Mouse (Mus musculus) A20 (cell line): ENCODE results near the gene Mtch2.
A peak's percentile ranks its signal among the peaks of the same experiment; 100 is the strongest.
"Not testable (repeated sequence)": the region's sequence is repeated elsewhere in the genome, so short reads cannot be mapped to it uniquely, and the experiment has no call there.

Source experiments
- DNase-seq: peaks from one replicate; pipeline ENCODE4 v3.0.0-alpha.2; 2011; ENCODE audit warnings: low read depth, low spot score

Gene Mtch2

DNA sequence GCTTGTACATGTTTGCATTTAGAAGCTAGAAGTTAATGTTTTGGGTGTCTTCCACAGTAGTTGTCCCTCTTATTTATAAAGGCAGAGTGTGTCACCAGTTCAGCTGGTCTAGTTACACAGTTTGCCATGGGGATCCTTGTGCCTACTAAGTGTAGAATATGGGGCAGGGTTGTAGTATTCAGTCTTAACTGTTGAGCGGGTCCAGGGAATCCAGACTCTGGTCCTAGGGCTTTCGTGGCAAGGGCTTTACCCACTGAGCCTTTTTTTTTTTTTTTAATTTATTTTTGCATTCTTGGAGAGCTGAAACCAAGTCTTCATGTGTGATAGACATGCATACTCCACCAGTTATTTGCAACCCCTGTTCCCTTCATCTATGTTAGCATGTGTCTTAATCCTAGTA is 14.5 kb downstream of the Mtch2 start:
- DNase-seq = no peak

GRCm38 (mm10) chr2:90864184-90864583 is 17.2 kb downstream of the Mtch2 start:
- no peak for DNase-seq

DNA sequence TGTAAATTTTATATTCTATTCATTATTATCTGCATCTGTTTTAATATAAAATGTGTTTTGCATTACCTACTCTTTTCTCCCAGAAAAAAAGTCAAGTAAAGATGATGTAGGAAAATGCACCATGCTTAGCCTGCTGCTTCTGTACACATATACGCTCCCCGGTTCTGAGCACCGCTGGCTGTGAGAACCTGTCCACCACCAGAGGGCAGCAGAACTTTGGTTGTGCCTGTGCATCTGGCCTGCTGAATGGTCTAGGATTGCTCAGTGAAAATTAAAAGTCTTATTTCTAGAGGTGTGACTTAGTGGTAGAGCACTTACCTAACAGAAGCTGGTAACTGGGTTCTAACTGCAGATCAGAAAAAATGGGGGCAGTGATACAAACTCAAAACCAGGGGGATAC is 19.6 kb downstream of the Mtch2 start:
- peak; percentile 74 for DNase-seq

DNA sequence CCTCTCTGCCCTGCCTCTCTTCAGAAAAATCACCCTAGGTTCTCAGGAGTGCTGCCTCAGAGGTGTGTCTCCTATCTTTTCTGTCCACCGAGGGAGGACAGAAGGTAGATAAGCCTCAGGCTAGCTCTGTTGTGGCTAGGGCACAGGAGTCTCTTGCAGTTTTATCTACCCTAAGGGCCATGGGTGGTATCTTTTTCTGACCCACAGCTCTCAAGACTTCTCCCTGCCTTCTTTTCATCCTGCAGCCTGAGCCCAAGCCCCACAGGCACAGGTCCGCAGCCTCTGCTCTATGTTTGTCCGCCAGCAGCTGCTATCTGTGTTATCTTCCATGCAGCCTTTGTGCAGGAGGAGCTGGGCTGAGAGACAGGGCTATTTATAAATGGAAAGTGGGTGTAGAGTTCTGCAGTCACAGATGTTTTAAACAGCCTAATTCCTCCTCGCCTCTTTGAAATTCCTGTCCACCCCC is 23.2 kb downstream of the Mtch2 start:
- DNase-seq = no peak

GRCm38 (mm10) chr2:90871180-90871961 is 24.4 kb downstream of the Mtch2 start:
- no peak for DNase-seq

- no peak for DNase-seq
Observed at GRCm38 (mm10) chr2:90874025-90874424, 27.1 kb downstream of the Mtch2 start.

DNA sequence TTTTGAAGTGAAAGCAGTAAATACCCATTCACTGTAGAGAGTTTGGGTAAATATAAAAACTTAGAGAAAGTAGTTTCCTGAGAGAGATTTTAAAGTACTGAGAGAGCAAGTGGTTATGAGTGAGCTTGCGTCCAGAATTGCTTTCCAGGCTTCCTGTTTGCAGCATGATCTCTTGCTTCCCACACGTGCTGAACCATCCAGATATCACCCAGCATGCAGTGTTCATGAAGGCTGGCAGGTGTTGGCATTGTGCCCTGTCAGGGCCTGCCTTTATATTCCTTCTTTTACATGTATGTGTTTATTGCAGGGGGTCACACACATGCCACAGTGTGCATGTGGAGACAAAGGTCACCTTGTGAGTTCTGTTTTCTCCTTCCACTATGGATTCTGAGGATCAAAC is 28.3 kb downstream of the Mtch2 start:
- no peak for DNase-seq

DNA sequence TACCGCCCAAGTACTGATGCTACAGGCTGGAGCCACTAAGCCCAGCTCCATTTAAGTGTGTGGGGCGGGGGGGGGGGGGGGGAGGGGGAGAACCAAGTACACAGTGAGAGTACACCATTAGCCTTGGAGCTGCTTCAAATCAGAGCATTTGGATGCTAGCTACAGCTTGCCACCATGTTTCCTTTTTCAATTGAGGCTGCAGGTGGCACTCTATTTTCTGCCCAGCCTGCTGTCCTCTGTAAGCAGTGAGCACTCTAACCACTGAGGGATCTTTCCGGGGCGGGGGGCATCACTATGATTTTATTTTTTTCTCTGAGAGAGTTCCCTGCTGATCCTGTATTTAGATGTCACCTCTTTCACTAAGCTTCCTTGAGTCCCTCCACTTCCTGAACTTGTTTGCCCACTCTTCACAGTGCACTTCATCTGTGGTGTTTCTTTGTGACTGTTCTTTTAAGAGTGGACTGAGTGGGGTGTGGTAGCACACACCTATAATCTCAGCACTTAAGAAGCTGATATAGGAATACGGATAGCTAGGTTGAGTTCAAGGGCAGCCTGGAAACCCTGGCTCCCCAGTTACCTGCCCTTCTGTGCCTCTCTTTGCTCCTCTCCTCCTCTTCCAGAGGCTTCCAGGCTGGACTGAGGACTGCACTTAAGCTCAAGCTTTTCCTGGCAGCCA is 30.8 kb downstream of the Mtch2 start:
- no peak for DNase-seq

GRCm38 (mm10) chr2:90879419-90879818 is 32.5 kb downstream of the Mtch2 start:
- no peak for DNase-seq

DNA sequence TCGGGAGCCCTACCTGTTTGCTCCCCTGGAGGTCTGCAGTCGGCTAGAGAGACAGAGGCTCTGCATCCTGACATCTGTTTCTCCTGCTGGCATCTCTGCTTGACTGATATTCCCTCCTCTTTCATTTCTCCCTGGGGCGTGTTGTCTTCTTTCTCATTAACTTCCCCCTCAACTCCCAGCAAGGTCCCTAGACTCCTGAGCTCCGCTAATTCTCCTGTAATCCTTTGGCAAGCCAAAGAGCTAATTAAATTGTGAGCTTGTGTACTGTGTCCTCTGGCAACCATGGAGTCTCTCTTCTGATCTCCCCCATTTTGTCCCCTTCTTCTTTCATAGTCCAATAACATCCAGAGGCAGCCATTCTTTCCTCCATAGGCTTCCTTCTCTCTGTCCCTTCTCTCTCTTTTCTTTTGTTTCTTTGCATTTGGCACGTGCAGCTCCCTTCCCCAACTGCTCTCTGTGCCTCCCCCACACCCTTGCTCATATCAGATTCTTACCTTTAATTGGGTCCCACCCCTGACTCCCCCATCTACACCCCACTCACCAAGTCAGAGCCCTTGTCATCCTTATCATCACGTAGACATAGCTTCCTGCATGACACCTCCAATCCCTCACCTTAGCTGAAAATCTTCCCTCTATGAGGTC is 33.3 kb downstream of the Mtch2 start:
- no peak for DNase-seq

- DNase-seq = no peak
Observed at GRCm38 (mm10) chr2:90881824-90882223, 34.9 kb downstream of the Mtch2 start.

- DNase-seq = no peak
Observed at GRCm38 (mm10) chr2:90885218-90886041, 38.5 kb downstream of the Mtch2 start, which contains the start of gene C1qtnf4. C1qtnf4 (plus strand) TSS chr2:90885860.

- no peak for DNase-seq
Observed at GRCm38 (mm10) chr2:90886436-90886835, 39.5 kb downstream of the Mtch2 start.

- DNase-seq = no peak
Observed at GRCm38 (mm10) chr2:90887627-90888026, 40.7 kb downstream of the Mtch2 start.

- DNase-seq = no peak
Observed at GRCm38 (mm10) chr2:90889550-90890548, 42.9 kb downstream of the Mtch2 start.

DNA sequence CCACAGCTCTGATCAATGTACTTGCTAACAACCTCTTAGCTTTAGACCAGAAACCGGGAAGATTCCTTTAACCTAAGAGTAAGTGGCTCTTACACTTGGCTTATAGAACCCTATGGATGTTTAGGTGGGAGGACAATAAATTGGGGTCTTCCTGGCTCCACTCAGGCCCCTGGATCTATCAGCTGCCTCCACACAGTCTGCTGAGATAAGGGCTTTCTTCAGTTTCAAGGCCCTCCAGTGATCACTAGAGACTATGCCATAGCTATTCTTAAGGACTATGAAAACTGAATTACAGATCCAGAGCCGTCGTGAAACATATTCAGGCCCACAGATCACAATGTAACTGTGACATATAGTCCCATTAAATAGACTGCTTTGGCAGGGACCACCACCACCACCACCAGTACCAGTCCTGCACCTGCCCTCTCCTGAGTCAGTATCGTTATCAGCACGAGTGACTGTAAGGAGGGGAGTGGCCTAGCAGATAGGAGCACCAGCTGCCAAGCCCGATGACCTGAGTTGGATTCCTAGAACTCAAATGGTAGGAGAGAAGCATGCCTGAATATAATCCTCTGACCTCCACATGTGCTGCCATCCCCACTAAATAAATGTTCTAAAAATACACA is 46.8 kb downstream of the Mtch2 start:
- no peak for DNase-seq

DNA sequence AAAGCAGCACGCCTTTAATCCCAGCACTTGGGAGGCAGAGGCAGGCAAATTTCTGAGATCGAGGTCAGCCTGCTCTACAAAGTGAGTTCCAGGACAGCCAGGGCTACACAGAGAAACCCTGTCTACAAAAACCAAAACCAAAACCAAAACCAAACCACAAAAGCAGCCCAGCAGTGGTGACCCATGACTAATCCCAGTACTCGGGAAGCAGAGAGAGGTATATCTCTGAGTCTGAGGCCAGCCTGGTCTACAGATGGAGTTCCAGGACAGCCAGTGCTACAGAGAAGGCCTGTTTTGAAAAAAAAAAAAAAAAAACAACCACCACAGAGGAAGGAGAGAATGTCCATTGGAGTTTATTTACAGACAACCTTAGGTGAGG is 47.3 kb downstream of the Mtch2 start:
- DNase-seq = not testable (repeated sequence)

- DNase-seq = peak; percentile 38
Observed at GRCm38 (mm10) chr2:90903398-90903797, 56.4 kb downstream of the Mtch2 start.

DNA sequence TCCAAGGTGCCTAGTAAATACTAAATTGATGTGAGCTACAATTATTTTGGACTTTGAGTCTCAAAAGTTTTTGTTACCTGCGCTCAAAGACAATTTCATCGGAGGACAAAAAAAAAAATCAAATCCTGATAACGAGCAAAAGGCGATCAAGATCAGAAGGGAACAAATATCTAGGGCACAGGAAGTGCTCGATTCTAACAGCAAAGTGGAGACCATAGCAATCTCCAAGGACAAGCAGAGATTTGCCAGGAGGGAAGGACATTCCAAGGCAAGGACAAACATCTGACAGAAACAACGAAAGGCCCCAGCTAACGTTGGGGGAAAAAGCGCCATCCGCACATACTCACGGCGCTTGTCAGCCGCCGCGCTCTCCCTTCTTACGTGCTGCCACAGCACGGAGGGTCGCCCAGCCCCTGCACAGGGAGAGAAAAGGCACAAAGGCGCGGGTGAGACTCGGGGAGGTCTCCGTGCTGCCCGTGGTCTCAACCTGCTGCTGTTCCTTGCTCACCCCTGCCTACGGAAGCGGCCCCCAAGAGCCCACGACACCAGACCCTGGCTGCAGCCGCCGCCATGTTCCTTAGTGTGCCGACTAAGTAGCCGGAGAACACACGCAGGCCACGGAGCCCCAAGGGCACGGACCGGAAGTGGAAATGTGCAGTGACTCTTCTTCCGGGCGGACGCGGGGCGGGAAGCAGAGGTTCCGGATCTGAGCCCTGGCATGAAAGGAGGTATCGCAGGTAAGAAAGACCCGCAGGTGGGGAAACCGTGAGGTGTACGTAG is 57.3 kb downstream of the Mtch2 start, which contains the start of the genes Kbtbd4 and Ndufs3:
Gene Kbtbd4, plus strand, starts transcription at position 665 of the 780 bp plus-strand sequence.
Gene Ndufs3, minus strand, starts transcription at position 752 of the 780 bp plus-strand sequence.
- peak; percentile 96 for DNase-seq
